Mouse (Mus musculus) embryo, embryonic 9.5 days (tissue): Measurements from ENCODE around the gene Pask.
A peak's percentile ranks its signal among the peaks of the same experiment; 100 is the strongest.

Source experiments
- DNase-seq: peaks from one replicate; pipeline ENCODE4 v3.0.0-alpha.2; 2017; ENCODE audit errors: extremely low spot score

The Pask gene

GRCm38 (mm10) chr1:93289678-93290214 is 53.5 kb downstream of the Pask start:
- DNase-seq: no peak

GRCm38 (mm10) chr1:93277041-93277440 is 66.2 kb downstream of the Pask start:
- no peak for DNase-seq

- DNase-seq: no peak
Observed at GRCm38 (mm10) chr1:93275561-93275960, 67.7 kb downstream of the Pask start.

GRCm38 (mm10) chr1:93272409-93272821 is 70.9 kb downstream of the Pask start:
- DNase-seq: peak; percentile 68

- no peak for DNase-seq
Observed at GRCm38 (mm10) chr1:93271751-93272150, 71.5 kb downstream of the Pask start.

- no peak for DNase-seq
Observed at GRCm38 (mm10) chr1:93270516-93271240, 72.6 kb downstream of the Pask start.

- no peak for DNase-seq
Observed at GRCm38 (mm10) chr1:93268246-93268645, 75.0 kb downstream of the Pask start.

GRCm38 (mm10) chr1:93267207-93267606 is 76.1 kb downstream of the Pask start:
- no peak for DNase-seq
